Mouse (Mus musculus): ENCODE measurements around the gene Bcl2l13. TPM values are rescaled to one million over a fixed set of nuclear protein-coding genes. Genes with fewer than 3 reads are reported as not detected.

Bcl2l13 gene
- polyA plus RNA-seq (2012), result 15.0 and 17.5 TPM in 2 replicates

- H3K36me3 ChIP-seq (ENCODE audit: control insufficient read depth), result peaks cover 31% of the 10 kb centered on the region
- peaks cover 3% of the 10 kb centered on the region; the same call in 1 of the 2 replicates for H3K9me3 ChIP-seq (ENCODE audit: control insufficient read depth, low read length)
- peak within 1 kb of the TSS; percentile 99 for H3K4me3 ChIP-seq (replicated peaks)
- H3K4me1 ChIP-seq (ENCODE audit: control insufficient read depth), result peaks cover 77% of the 10 kb centered on the region
- H3K27me3 ChIP-seq (ENCODE audit: control insufficient read depth), result no peaks in the 10 kb centered on the region
- TF ChIP-seq TAL1 (IDR thresholded peaks at IDR 0.05; ENCODE audit: low read length) (no peak), GATA1 (IDR thresholded peaks at IDR 0.05; ENCODE audit: low read length) (no peak)
These were observed at the start of gene Bcl2l13 for GRCm38 (mm10) chr6:120835474-120836374. Gene Bcl2l13, plus strand, starts transcription at chr6:120836212.

GRCm38 (mm10) chr6:120788068-120788607 lies 47.9 kb upstream of the Bcl2l13 start:
- no peak overlapping the region for H3K4me3 ChIP-seq (replicated peaks)
- peaks cover 33% of the 10 kb centered on the region for H3K4me1 ChIP-seq (ENCODE audit: control insufficient read depth)
- TF ChIP-seq TAL1 (IDR thresholded peaks at IDR 0.05; ENCODE audit: low read length) (no peak), GATA1 (IDR thresholded peaks at IDR 0.05; ENCODE audit: low read length) (no peak)
- H3K9me3 ChIP-seq (ENCODE audit: control insufficient read depth, low read length), result no peaks in the 10 kb centered on the region
- H3K36me3 ChIP-seq (ENCODE audit: control insufficient read depth), result peaks cover 62% of the 10 kb centered on the region
- no peaks in the 10 kb centered on the region for H3K27me3 ChIP-seq (ENCODE audit: control insufficient read depth)

GRCm38 (mm10) chr6:120788904-120789303 lies 47.1 kb upstream of the Bcl2l13 start:
- H3K4me3 ChIP-seq (replicated peaks), result no peak overlapping the region
- no peak for TF ChIP-seq GATA1 (IDR thresholded peaks at IDR 0.05; ENCODE audit: low read length)
- TF ChIP-seq TAL1 (IDR thresholded peaks at IDR 0.05; ENCODE audit: low read length), result no peak
- no peaks in the 10 kb centered on the region for H3K9me3 ChIP-seq (ENCODE audit: control insufficient read depth, low read length)
- H3K4me1 ChIP-seq (ENCODE audit: control insufficient read depth), result peaks cover 33% of the 10 kb centered on the region
- peaks cover 69% of the 10 kb centered on the region for H3K36me3 ChIP-seq (ENCODE audit: control insufficient read depth)
- no peaks in the 10 kb centered on the region for H3K27me3 ChIP-seq (ENCODE audit: control insufficient read depth)

GRCm38 (mm10) chr6:120790153-120790552 lies 45.9 kb upstream of the Bcl2l13 start:
- H3K9me3 ChIP-seq (ENCODE audit: control insufficient read depth, low read length), result no peaks in the 10 kb centered on the region
- H3K4me1 ChIP-seq (ENCODE audit: control insufficient read depth), result peaks cover 33% of the 10 kb centered on the region
- no peak overlapping the region for H3K4me3 ChIP-seq (replicated peaks)
- H3K36me3 ChIP-seq (ENCODE audit: control insufficient read depth), result peaks cover 82% of the 10 kb centered on the region
- H3K27me3 ChIP-seq (ENCODE audit: control insufficient read depth), result no peaks in the 10 kb centered on the region
- TF ChIP-seq TAL1 (IDR thresholded peaks at IDR 0.05; ENCODE audit: low read length), result no peak
- no peak for TF ChIP-seq GATA1 (IDR thresholded peaks at IDR 0.05; ENCODE audit: low read length)

GRCm38 (mm10) chr6:120790717-120791116 lies 45.3 kb upstream of the Bcl2l13 start:
- no peak overlapping the region for H3K4me3 ChIP-seq (replicated peaks)
- H3K9me3 ChIP-seq (ENCODE audit: control insufficient read depth, low read length), result no peaks in the 10 kb centered on the region
- peaks cover 31% of the 10 kb centered on the region for H3K4me1 ChIP-seq (ENCODE audit: control insufficient read depth)
- peaks cover 86% of the 10 kb centered on the region for H3K36me3 ChIP-seq (ENCODE audit: control insufficient read depth)
- no peaks in the 10 kb centered on the region for H3K27me3 ChIP-seq (ENCODE audit: control insufficient read depth)
- TF ChIP-seq GATA1 (IDR thresholded peaks at IDR 0.05; ENCODE audit: low read length) (no peak), TAL1 (IDR thresholded peaks at IDR 0.05; ENCODE audit: low read length) (no peak)

- Histone ChIP-seq H3K9me3 (ENCODE audit: control insufficient read depth, low read length) (no peaks in the 10 kb centered on the region), H3K4me3 (replicated peaks) (no peak overlapping the region), H3K36me3 (ENCODE audit: control insufficient read depth) (peaks cover 98% of the 10 kb centered on the region), H3K27me3 (ENCODE audit: control insufficient read depth) (no peaks in the 10 kb centered on the region), H3K4me1 (ENCODE audit: control insufficient read depth) (peaks cover 28% of the 10 kb centered on the region)
- TF ChIP-seq TAL1 (IDR thresholded peaks at IDR 0.05; ENCODE audit: low read length) (no peak), GATA1 (IDR thresholded peaks at IDR 0.05; ENCODE audit: low read length) (no peak)
These were observed 43.1 kb upstream of the Bcl2l13 start for GRCm38 (mm10) chr6:120792947-120793346.

GRCm38 (mm10) chr6:120795422-120796086 lies 40.5 kb upstream of the Bcl2l13 start:
- H3K27me3 ChIP-seq (ENCODE audit: control insufficient read depth), result no peaks in the 10 kb centered on the region
- H3K4me3 ChIP-seq (replicated peaks), result no peak overlapping the region
- peaks cover 21% of the 10 kb centered on the region for H3K4me1 ChIP-seq (ENCODE audit: control insufficient read depth)
- H3K36me3 ChIP-seq (ENCODE audit: control insufficient read depth), result peaks cover 99% of the 10 kb centered on the region
- TF ChIP-seq TAL1 (IDR thresholded peaks at IDR 0.05; ENCODE audit: low read length), result no peak
- no peak for TF ChIP-seq GATA1 (IDR thresholded peaks at IDR 0.05; ENCODE audit: low read length)
- H3K9me3 ChIP-seq (ENCODE audit: control insufficient read depth, low read length), result no peaks in the 10 kb centered on the region

GRCm38 (mm10) chr6:120796111-120796510 lies 39.9 kb upstream of the Bcl2l13 start:
- TF ChIP-seq GATA1 (IDR thresholded peaks at IDR 0.05; ENCODE audit: low read length) (no peak), TAL1 (IDR thresholded peaks at IDR 0.05; ENCODE audit: low read length) (no peak)
- Histone ChIP-seq H3K4me1 (ENCODE audit: control insufficient read depth) (peaks cover 16% of the 10 kb centered on the region), H3K9me3 (ENCODE audit: control insufficient read depth, low read length) (no peaks in the 10 kb centered on the region), H3K4me3 (replicated peaks) (no peak overlapping the region), H3K36me3 (ENCODE audit: control insufficient read depth) (peaks cover 100% of the 10 kb centered on the region), H3K27me3 (ENCODE audit: control insufficient read depth) (no peaks in the 10 kb centered on the region)

GRCm38 (mm10) chr6:120798019-120798418 lies 38.0 kb upstream of the Bcl2l13 start:
- Histone ChIP-seq H3K9me3 (ENCODE audit: control insufficient read depth, low read length) (peaks cover 2% of the 10 kb centered on the region; the same call in 1 of the 2 replicates), H3K4me3 (replicated peaks) (no peak overlapping the region), H3K4me1 (ENCODE audit: control insufficient read depth) (peaks cover 5% of the 10 kb centered on the region), H3K27me3 (ENCODE audit: control insufficient read depth) (no peaks in the 10 kb centered on the region), H3K36me3 (ENCODE audit: control insufficient read depth) (peaks cover 100% of the 10 kb centered on the region)
- TF ChIP-seq TAL1 (IDR thresholded peaks at IDR 0.05; ENCODE audit: low read length), result no peak
- TF ChIP-seq GATA1 (IDR thresholded peaks at IDR 0.05; ENCODE audit: low read length), result no peak

All from erythroblast, embryonic 14.5 days (primary cell).